Mouse (Mus musculus) heart, postnatal 14 days (tissue): ENCODE measurements around the gene Atp9a. TPM values are rescaled to one million over a fixed set of nuclear protein-coding genes. Genes with fewer than 3 reads are reported as not detected.

Source experiments
- microRNA-seq, 2 experiments: library from miRNA; unstranded; fragments of <30 nt; microRNA quantifications; one replicate each; pipeline ENCODE4 v1.2.0; 2021 to 2022
- total RNA-seq, 2 experiments: library from RNA; stranded (reverse); gene quantifications; 2 replicates each; pipeline ENCODE4 v1.2.3; 2021

Gene Atp9a
- total RNA-seq, 2 experiments from 2014 or later, result 45.9 to 46.2 TPM

Small RNAs within 50 kb of the gene (microRNA-seq; reads per million reads assigned to microRNA genes)
- 2.7 to 7.8 reads per million in 2 experiments for gene Mir7004

Other genes starting within 250 kb of the Atp9a start
- 10 to 100 TPM; 15.9 to 17.8 TPM for gene Nfatc2, start 140.8 kb downstream of the Atp9a start, total RNA-seq
- 1 to 10 TPM; 1.6 to 2.7 TPM for gene Sall4, start 25.5 kb upstream of the Atp9a start, total RNA-seq
- 1 to 10 TPM; 8.7 to 8.9 TPM for gene Zfp64, start 213.2 kb upstream of the Atp9a start, total RNA-seq